In the genomic region with DNA sequence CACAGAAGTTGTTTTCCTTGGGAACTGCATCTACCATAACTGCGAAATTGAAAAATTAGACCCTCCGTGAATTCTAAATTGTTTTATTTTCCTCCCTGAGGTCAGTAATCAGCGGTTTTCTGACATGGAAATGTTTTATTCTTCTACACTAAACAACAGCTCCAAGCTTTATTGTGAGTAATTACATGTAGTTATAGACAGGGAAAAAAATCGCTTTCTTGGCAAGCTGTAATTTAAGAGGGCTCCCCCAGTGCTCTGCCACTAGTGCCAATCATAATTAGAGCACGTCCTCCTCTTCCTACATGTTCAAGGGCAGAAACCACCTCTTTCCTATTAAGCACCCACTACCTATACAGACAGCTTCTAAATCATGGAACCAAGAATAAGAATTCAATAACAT, we compare ENCODE assay signal across 25 mouse cellular contexts.
DNase-seq lines count a peak whose midpoint lies in the region; ATAC-seq and TF ChIP-seq lines count a peak whose summit lies in the region.
"Had no signal": no experiment of that assay in that cellular context is flagged by ENCODE, and none has a peak within 500 bp of the region (broad histone marks: within the 10 kb centered on the region; RNA-seq: fewer than 3 reads in every experiment).

No protein-coding gene starts in this region.

- no peaks in the 10 kb centered on the region for H3K9me3 ChIP-seq in embryonic facial prominence, embryonic 11.5 days (replicated peaks; ENCODE audit: control insufficient read depth, low read length)
- H3K9me3 ChIP-seq in embryonic facial prominence, embryonic 10.5 days, result no peaks in the 10 kb centered on the region
- H3K9me3 ChIP-seq in forebrain, embryonic 15.5 days, result no peaks in the 10 kb centered on the region
- H3K9me3 ChIP-seq in forebrain, embryonic 11.5 days (ENCODE audit: control insufficient read depth, low read length), result no peaks in the 10 kb centered on the region
- no peaks in the 10 kb centered on the region for H3K9me3 ChIP-seq in forebrain, postnatal 0 days (ENCODE audit: low read length)
- H3K9me3 ChIP-seq in liver, embryonic 11.5 days (ENCODE audit: control insufficient read depth, low read length), result no peaks in the 10 kb centered on the region
- H3K9me3 ChIP-seq: embryonic facial prominence, embryonic 13.5 days; heart, embryonic 12.5 days; heart, embryonic 15.5 days; hindbrain, embryonic 10.5 days had no signal

- H3K4me3 ChIP-seq in embryonic facial prominence, embryonic 11.5 days (ENCODE audit: low read depth, low read length), result no peak overlapping the region
- H3K4me3 ChIP-seq in embryonic facial prominence, embryonic 10.5 days, result no peak overlapping the region
- H3K4me3 ChIP-seq in forebrain, embryonic 15.5 days, result no peak overlapping the region
- H3K4me3 ChIP-seq in forebrain, embryonic 11.5 days (ENCODE audit: low read depth, low read length), result no peak overlapping the region
- no peak overlapping the region for H3K4me3 ChIP-seq in forebrain, postnatal 0 days (ENCODE audit: low read depth, low read length)
- no peak overlapping the region for H3K4me3 ChIP-seq in liver, embryonic 11.5 days (ENCODE audit: low read depth, low read length)
- H3K4me3 ChIP-seq: embryonic facial prominence, embryonic 13.5 days; heart, embryonic 12.5 days; heart, embryonic 15.5 days; hindbrain, embryonic 10.5 days had no signal

- no peak for TF ChIP-seq POLR2A in brain, embryonic 14.5 days (IDR thresholded peaks at IDR 0.05; ENCODE audit: borderline replicate concordance, extremely low read depth, insufficient read depth, insufficient read length, poor library complexity, severe bottlenecking)

- no peak for ATAC-seq in embryonic facial prominence, embryonic 11.5 days (replicated peaks; ENCODE audit: insufficient number of reproducible peaks, low FRiP score, low TSS enrichment, low read depth)
- ATAC-seq in forebrain, embryonic 15.5 days (replicated peaks), result peak; percentile 63; the same call in 1 of the 2 replicates
- no peak for ATAC-seq in forebrain, embryonic 11.5 days (replicated peaks; ENCODE audit: low FRiP score)
- ATAC-seq in forebrain, postnatal 0 days, result peak; percentile 34; the same call in 1 of the 2 replicates
- ATAC-seq in liver, embryonic 11.5 days (replicated peaks; ENCODE audit: low FRiP score), result no peak
- ATAC-seq: activated CD4-positive, CD25-positive, alpha-beta regulatory T cell, adult 4 months had no signal

- H3K4me1 ChIP-seq in embryonic facial prominence, embryonic 11.5 days (ENCODE audit: control insufficient read depth, insufficient read depth, low read length), result no peaks in the 10 kb centered on the region
- peaks cover 21% of the 10 kb centered on the region for H3K4me1 ChIP-seq in embryonic facial prominence, embryonic 10.5 days
- H3K4me1 ChIP-seq in forebrain, embryonic 15.5 days, result peaks cover 27% of the 10 kb centered on the region
- peaks cover 4% of the 10 kb centered on the region; the same call in 1 of the 2 replicates for H3K4me1 ChIP-seq in forebrain, embryonic 11.5 days (replicated peaks; ENCODE audit: control insufficient read depth, insufficient read depth, low read length)
- H3K4me1 ChIP-seq in forebrain, postnatal 0 days (ENCODE audit: insufficient read depth), result no peaks in the 10 kb centered on the region
- H3K4me1 ChIP-seq in liver, embryonic 11.5 days (replicated peaks; ENCODE audit: control insufficient read depth, insufficient read depth, low read length), result no peaks in the 10 kb centered on the region
- H3K4me1 ChIP-seq: heart, embryonic 12.5 days; heart, embryonic 15.5 days; hindbrain, embryonic 10.5 days had no signal

- H3K4me2 ChIP-seq in embryonic facial prominence, embryonic 11.5 days (ENCODE audit: low read depth, low read length), result no peak overlapping the region
- H3K4me2 ChIP-seq in forebrain, embryonic 15.5 days (replicated peaks), result no peak overlapping the region
- no peak overlapping the region for H3K4me2 ChIP-seq in forebrain, embryonic 11.5 days (ENCODE audit: low read depth, low read length, severe bottlenecking)
- H3K4me2 ChIP-seq in forebrain, postnatal 0 days (ENCODE audit: low read depth), result no peak overlapping the region
- H3K4me2 ChIP-seq in liver, embryonic 11.5 days, result no peak overlapping the region
- H3K4me2 ChIP-seq: embryonic facial prominence, embryonic 13.5 days; heart, embryonic 12.5 days; heart, embryonic 15.5 days; hindbrain, embryonic 14.5 days had no signal

- no peak overlapping the region for H3K27ac ChIP-seq in embryonic facial prominence, embryonic 11.5 days (replicated peaks; ENCODE audit: low read depth, low read length)
- H3K27ac ChIP-seq in embryonic facial prominence, embryonic 10.5 days (replicated peaks), result no peak overlapping the region
- peak overlapping the region; percentile 54; the same call in 1 of the 2 replicates for H3K27ac ChIP-seq in forebrain, embryonic 15.5 days (replicated peaks)
- no peak overlapping the region for H3K27ac ChIP-seq in forebrain, embryonic 11.5 days (ENCODE audit: low read depth, low read length)
- H3K27ac ChIP-seq in forebrain, postnatal 0 days (ENCODE audit: low read depth, low read length), result no peak overlapping the region
- H3K27ac ChIP-seq in liver, embryonic 11.5 days (ENCODE audit: low read depth, low read length), result no peak overlapping the region
- H3K27ac ChIP-seq: embryonic facial prominence, embryonic 13.5 days; heart, embryonic 15.5 days; hindbrain, embryonic 10.5 days; hindbrain, embryonic 14.5 days had no signal

- TF ChIP-seq CTCF in brain, embryonic 14.5 days (IDR thresholded peaks at IDR 0.05; ENCODE audit: borderline replicate concordance, extremely low read depth, insufficient read depth, insufficient read length), result no peak
- no peak for TF ChIP-seq CTCF in forebrain, postnatal 0 days (IDR thresholded peaks at IDR 0.05; ENCODE audit: low read depth)

- no peak overlapping the region for H3K9ac ChIP-seq in embryonic facial prominence, embryonic 11.5 days (replicated peaks; ENCODE audit: low read length)
- H3K9ac ChIP-seq in forebrain, embryonic 15.5 days (replicated peaks), result no peak overlapping the region
- H3K9ac ChIP-seq in forebrain, embryonic 11.5 days (ENCODE audit: low read length), result no peak overlapping the region
- no peak overlapping the region for H3K9ac ChIP-seq in forebrain, postnatal 0 days
- H3K9ac ChIP-seq in liver, embryonic 11.5 days (ENCODE audit: low read depth, low read length), result no peak overlapping the region
- H3K9ac ChIP-seq: embryonic facial prominence, embryonic 13.5 days; heart, embryonic 12.5 days; heart, embryonic 15.5 days; hindbrain, embryonic 14.5 days had no signal

- DNase-seq in embryonic facial prominence, embryonic 11.5 days (ENCODE audit: low spot score), result peak; percentile 23
- no peak for DNase-seq in embryonic facial prominence, embryonic 10.5 days (ENCODE audit: low spot score)
- DNase-seq in forebrain, embryonic 11.5 days (ENCODE audit: low spot score), result no peak
- peak; percentile 76 for DNase-seq in brain, embryonic 14.5 days (ENCODE audit: low read depth)
- DNase-seq in forebrain, postnatal 0 days, result peak; percentile 10
- no peak for DNase-seq in cerebellum, postnatal 4 days (ENCODE audit: low spot score in 2 of 2)
- DNase-seq in liver, embryonic 11.5 days (ENCODE audit: low spot score), result no peak
- DNase-seq: adrenal gland, adult 8-10 months; adrenal gland, postnatal 25 days; cerebellum, adult 18-20 months; cerebellum, adult 9-10 months; cerebellum, postnatal 25 days; gastrocnemius, postnatal 25 days; heart, adult 18-20 months; heart, postnatal 10 days; heart, postnatal 36 days; kidney, adult 11 months; kidney, adult 8-10 months had no signal

- 54% methylated on average over 5 of the region's 5 CpGs for WGBS in embryonic facial prominence, embryonic 11.5 days
- 65% methylated on average over 5 of the region's 5 CpGs for WGBS in embryonic facial prominence, embryonic 10.5 days
- WGBS in forebrain, embryonic 15.5 days, result 30% methylated on average over 5 of the region's 5 CpGs
- WGBS in forebrain, embryonic 11.5 days, result 79% methylated on average over 5 of the region's 5 CpGs
- WGBS in forebrain, postnatal 0 days, result 23% methylated on average over 5 of the region's 5 CpGs
- WGBS in liver, embryonic 11.5 days, result 89% methylated on average over 5 of the region's 5 CpGs

- H3K27me3 ChIP-seq in embryonic facial prominence, embryonic 11.5 days (ENCODE audit: control insufficient read depth, insufficient read depth, low read length), result no peaks in the 10 kb centered on the region; the same call in 1 of the 2 replicates
- H3K27me3 ChIP-seq in embryonic facial prominence, embryonic 10.5 days (replicated peaks; ENCODE audit: low read depth, poor library complexity, severe bottlenecking), result no peaks in the 10 kb centered on the region
- H3K27me3 ChIP-seq in forebrain, embryonic 15.5 days, result no peaks in the 10 kb centered on the region
- no peaks in the 10 kb centered on the region for H3K27me3 ChIP-seq in forebrain, embryonic 11.5 days (ENCODE audit: control insufficient read depth, insufficient read depth, low read length)
- H3K27me3 ChIP-seq in forebrain, postnatal 0 days (ENCODE audit: insufficient read depth, low read length), result no peaks in the 10 kb centered on the region
- H3K27me3 ChIP-seq in liver, embryonic 11.5 days (replicated peaks; ENCODE audit: control insufficient read depth, insufficient read depth, low read length), result no peaks in the 10 kb centered on the region
- H3K27me3 ChIP-seq: heart, embryonic 12.5 days; heart, embryonic 15.5 days had no signal

- H3K36me3 ChIP-seq in embryonic facial prominence, embryonic 11.5 days (replicated peaks; ENCODE audit: control insufficient read depth, insufficient read depth, low read depth, low read length), result no peaks in the 10 kb centered on the region
- no peaks in the 10 kb centered on the region for H3K36me3 ChIP-seq in embryonic facial prominence, embryonic 10.5 days (replicated peaks)
- no peaks in the 10 kb centered on the region for H3K36me3 ChIP-seq in forebrain, embryonic 15.5 days
- H3K36me3 ChIP-seq in forebrain, embryonic 11.5 days (ENCODE audit: control insufficient read depth, insufficient read depth, low read length), result no peaks in the 10 kb centered on the region
- no peaks in the 10 kb centered on the region for H3K36me3 ChIP-seq in forebrain, postnatal 0 days (ENCODE audit: insufficient read depth)
- no peaks in the 10 kb centered on the region for H3K36me3 ChIP-seq in liver, embryonic 11.5 days (ENCODE audit: control insufficient read depth, insufficient read depth, low read length)
- H3K36me3 ChIP-seq: embryonic facial prominence, embryonic 13.5 days; hindbrain, embryonic 10.5 days had no signal

Comparison
In these comparisons a context has a peak if more than half of its experiments do, and no peak if none do; other contexts are left out.
1. ATAC-seq: peak in forebrain, embryonic 15.5 days (single experiment) and forebrain, postnatal 0 days (single experiment); none in embryonic facial prominence, embryonic 11.5 days (single experiment), forebrain, embryonic 11.5 days (single experiment) and liver, embryonic 11.5 days (single experiment).
2. DNase-seq: peak in embryonic facial prominence, embryonic 11.5 days (single experiment), brain, embryonic 14.5 days (single experiment) and forebrain, postnatal 0 days (single experiment); none in embryonic facial prominence, embryonic 10.5 days (single experiment), forebrain, embryonic 11.5 days (single experiment), cerebellum, postnatal 4 days (0 of 2) and liver, embryonic 11.5 days (single experiment).